Mouse (Mus musculus): ENCODE measurements around the gene Evi2.

Evi2 gene

GRCm38 (mm10) chr11:79526549-79526948 is 3.8 kb downstream of the Evi2 start:
- DNase-seq (ENCODE audit: low spot score in 2 of 2) = no peak

GRCm38 (mm10) chr11:79524310-79524575 is 6.1 kb downstream of the Evi2 start:
- no peak for DNase-seq (ENCODE audit: low spot score in 2 of 2)

GRCm38 (mm10) chr11:79523560-79524309 is 6.7 kb downstream of the Evi2 start, which contains the start of gene Evi2b:
Gene Evi2b (minus strand): TSS chr11:79523762.
- DNase-seq (ENCODE audit: low spot score in 2 of 2) = peak; percentile 41 to 70

GRCm38 (mm10) chr11:79522944-79523343 is 7.4 kb downstream of the Evi2 start:
- DNase-seq (ENCODE audit: low spot score in 2 of 2) = no peak

- no peak for DNase-seq (ENCODE audit: low spot score in 2 of 2)
These were observed 8.5 kb downstream of the Evi2 start for GRCm38 (mm10) chr11:79521930-79522329.

- no peak for DNase-seq (ENCODE audit: low spot score in 2 of 2)
These were observed 9.6 kb downstream of the Evi2 start for GRCm38 (mm10) chr11:79520772-79521171.

GRCm38 (mm10) chr11:79519878-79520291 is 10.5 kb downstream of the Evi2 start:
- no peak for DNase-seq (ENCODE audit: low spot score in 2 of 2)

GRCm38 (mm10) chr11:79519299-79519698 is 11.1 kb downstream of the Evi2 start:
- DNase-seq (ENCODE audit: low spot score in 2 of 2) = no peak

GRCm38 (mm10) chr11:79515798-79516197 is 14.6 kb downstream of the Evi2 start:
- DNase-seq (ENCODE audit: low spot score in 2 of 2) = no peak

- DNase-seq (ENCODE audit: low spot score in 2 of 2) = no peak
These were observed 15.1 kb downstream of the Evi2 start for GRCm38 (mm10) chr11:79515331-79515730.

- no peak for DNase-seq (ENCODE audit: low spot score in 2 of 2)
These were observed 18.4 kb downstream of the Evi2 start for GRCm38 (mm10) chr11:79511970-79512369.

- DNase-seq (ENCODE audit: low spot score in 2 of 2) = no peak
These were observed 25.9 kb downstream of the Evi2 start for GRCm38 (mm10) chr11:79504506-79504905.

- no peak for DNase-seq (ENCODE audit: low spot score in 2 of 2)
These were observed 26.5 kb downstream of the Evi2 start, which contains the start of gene Omg for GRCm38 (mm10) chr11:79503845-79504244. Gene Omg (minus strand): TSS chr11:79504084.

GRCm38 (mm10) chr11:79502917-79503316 is 27.5 kb downstream of the Evi2 start:
- DNase-seq (ENCODE audit: low spot score in 2 of 2) = no peak

GRCm38 (mm10) chr11:79494976-79495800 is 35.2 kb downstream of the Evi2 start:
- DNase-seq (ENCODE audit: low spot score in 2 of 2) = no peak

- DNase-seq (ENCODE audit: low spot score in 2 of 2) = no peak
These were observed 45.7 kb downstream of the Evi2 start for GRCm38 (mm10) chr11:79484721-79485120.

- DNase-seq (ENCODE audit: low spot score in 2 of 2) = no peak
These were observed 46.4 kb downstream of the Evi2 start for GRCm38 (mm10) chr11:79483876-79484528.

- DNase-seq (ENCODE audit: low spot score in 2 of 2) = no peak
These were observed 47.0 kb downstream of the Evi2 start for GRCm38 (mm10) chr11:79483392-79483791.

- DNase-seq (ENCODE audit: low spot score in 2 of 2) = no peak
These were observed 62.3 kb downstream of the Evi2 start for GRCm38 (mm10) chr11:79468097-79468496.
